ENCODE assay signal across 10 mouse cellular contexts in the genomic region with DNA sequence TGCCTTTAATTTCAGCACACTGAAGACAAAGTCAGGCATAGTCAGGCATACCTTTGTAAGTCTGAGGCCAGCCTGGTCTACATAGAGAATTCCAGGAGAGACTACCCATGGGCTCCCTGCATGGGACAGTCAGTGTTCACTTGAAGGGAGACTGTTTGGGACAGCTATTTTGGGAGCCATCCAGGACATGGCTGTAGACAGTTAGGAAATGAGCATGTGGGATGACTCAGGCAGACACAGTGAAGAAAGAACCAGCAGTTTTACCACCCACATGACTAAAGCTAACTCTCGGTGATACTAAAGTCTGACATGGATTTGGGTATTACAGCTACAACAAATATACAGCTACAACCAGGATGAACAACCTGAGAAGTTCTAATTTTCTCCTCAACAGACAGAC.
DNase-seq lines count a peak whose midpoint lies in the region; ATAC-seq and TF ChIP-seq lines count a peak whose summit lies in the region.
"Had no signal": no experiment of that assay in that cellular context is flagged by ENCODE, and none has a peak within 500 bp of the region (broad histone marks: within the 10 kb centered on the region; RNA-seq: fewer than 3 reads in every experiment).

No protein-coding gene starts in this region.

- H3K4me1 ChIP-seq in heart, postnatal 0 days (ENCODE audit: control insufficient read depth, insufficient read depth), result peaks cover 15% of the 10 kb centered on the region
- no peaks in the 10 kb centered on the region for H3K4me1 ChIP-seq in lung, embryonic 14.5 days (ENCODE audit: insufficient read depth)
- H3K4me1 ChIP-seq: hindbrain, embryonic 12.5 days had no signal

- no peak overlapping the region for H3K4me3 ChIP-seq in heart, postnatal 0 days (ENCODE audit: low read depth, low read length)
- no peak overlapping the region for H3K4me3 ChIP-seq in lung, embryonic 14.5 days (ENCODE audit: low read depth, low read length)
- H3K4me3 ChIP-seq: hindbrain, embryonic 12.5 days had no signal

- no peak for TF ChIP-seq EP300 in heart, postnatal 0 days (IDR thresholded peaks at IDR 0.05; ENCODE audit: low read depth)

- no peaks in the 10 kb centered on the region for H3K36me3 ChIP-seq in heart, postnatal 0 days (replicated peaks; ENCODE audit: control insufficient read depth, insufficient read depth, low read length)
- no peaks in the 10 kb centered on the region for H3K36me3 ChIP-seq in lung, embryonic 14.5 days (ENCODE audit: insufficient read depth)
- H3K36me3 ChIP-seq: hindbrain, embryonic 12.5 days had no signal

- H3K27ac ChIP-seq in heart, postnatal 0 days (ENCODE audit: low read depth), result peak overlapping the region; percentile 55
- H3K27ac ChIP-seq in lung, embryonic 14.5 days (ENCODE audit: low read depth), result no peak overlapping the region
- H3K27ac ChIP-seq: hindbrain, embryonic 12.5 days; liver, embryonic 14.5 days had no signal

- ATAC-seq in heart, postnatal 0 days (ENCODE audit: insufficient read depth, low read depth), result peak; percentile 64; the same call in 1 of the 2 replicates
- no peak for ATAC-seq in lung, embryonic 14.5 days (ENCODE audit: insufficient read depth)
- ATAC-seq in megakaryocyte-erythroid progenitor cell, adult 5-6 weeks (replicated peaks; ENCODE audit: low FRiP score, low TSS enrichment, poor library complexity, severe bottlenecking), result no peak

- no peak overlapping the region for H3K9ac ChIP-seq in heart, postnatal 0 days (replicated peaks; ENCODE audit: low read depth, low read length)
- H3K9ac ChIP-seq in lung, embryonic 14.5 days, result no peak overlapping the region
- H3K9ac ChIP-seq: hindbrain, embryonic 12.5 days; liver, embryonic 14.5 days had no signal

- no peak overlapping the region for H3K4me2 ChIP-seq in heart, postnatal 0 days (ENCODE audit: low read depth, low read length)
- H3K4me2 ChIP-seq in lung, embryonic 14.5 days, result no peak overlapping the region
- H3K4me2 ChIP-seq: hindbrain, embryonic 12.5 days had no signal

- no peaks in the 10 kb centered on the region for H3K27me3 ChIP-seq in heart, postnatal 0 days (ENCODE audit: control insufficient read depth, insufficient read depth, low read length)
- H3K27me3 ChIP-seq in lung, embryonic 14.5 days (ENCODE audit: insufficient read depth, low read length), result no peaks in the 10 kb centered on the region
- H3K27me3 ChIP-seq: hindbrain, embryonic 12.5 days had no signal

- no peak for TF ChIP-seq CTCF in heart, postnatal 0 days (IDR thresholded peaks at IDR 0.05; ENCODE audit: low read depth)
- no peak for TF ChIP-seq CTCF in lung, embryonic 14.5 days (IDR thresholded peaks at IDR 0.05; ENCODE audit: low read depth)

- no peaks in the 10 kb centered on the region for H3K9me3 ChIP-seq in heart, postnatal 0 days (replicated peaks; ENCODE audit: control insufficient read depth, low read length)
- no peaks in the 10 kb centered on the region for H3K9me3 ChIP-seq in lung, embryonic 14.5 days (ENCODE audit: low read depth, low read length)
- H3K9me3 ChIP-seq: hindbrain, embryonic 12.5 days had no signal

- WGBS in heart, postnatal 0 days, result 33% methylated on average over 1 of the region's 1 CpGs
- 60% methylated on average over 1 of the region's 1 CpGs for WGBS in lung, embryonic 14.5 days

- peak; percentile 25 for DNase-seq in urinary bladder, postnatal 14 days (ENCODE audit: low spot score)
- DNase-seq in urinary bladder, postnatal 10 days (ENCODE audit: low spot score), result no peak
- DNase-seq in heart, postnatal 0 days (ENCODE audit: low spot score), result peak; percentile 56
- peak; percentile 29 for DNase-seq in lung, embryonic 14.5 days
- DNase-seq in spleen, postnatal 10 days (ENCODE audit: low spot score in 2 of 2), result no peak
- DNase-seq in cerebellum, postnatal 36 days, result no peak
- DNase-seq in neural tube, embryonic 10.5 days (ENCODE audit: extremely low spot score, low spot score), result no peak

Comparison
In these comparisons a context has a peak if more than half of its experiments do, and no peak if none do; other contexts are left out.
1. DNase-seq: peak in urinary bladder, postnatal 14 days (single experiment), heart, postnatal 0 days (single experiment) and lung, embryonic 14.5 days (single experiment); none in urinary bladder, postnatal 10 days (single experiment), spleen, postnatal 10 days (0 of 2), cerebellum, postnatal 36 days (0 of 2) and neural tube, embryonic 10.5 days (single experiment).